Mouse (Mus musculus): Measurements from ENCODE around the gene Pik3cg. TPM values are rescaled to one million over a fixed set of nuclear protein-coding genes. Genes with fewer than 3 reads are reported as not detected.

Pik3cg gene
- polyA plus RNA-seq, 1 experiment from 2014 or later, result 4.0 TPM

DNA sequence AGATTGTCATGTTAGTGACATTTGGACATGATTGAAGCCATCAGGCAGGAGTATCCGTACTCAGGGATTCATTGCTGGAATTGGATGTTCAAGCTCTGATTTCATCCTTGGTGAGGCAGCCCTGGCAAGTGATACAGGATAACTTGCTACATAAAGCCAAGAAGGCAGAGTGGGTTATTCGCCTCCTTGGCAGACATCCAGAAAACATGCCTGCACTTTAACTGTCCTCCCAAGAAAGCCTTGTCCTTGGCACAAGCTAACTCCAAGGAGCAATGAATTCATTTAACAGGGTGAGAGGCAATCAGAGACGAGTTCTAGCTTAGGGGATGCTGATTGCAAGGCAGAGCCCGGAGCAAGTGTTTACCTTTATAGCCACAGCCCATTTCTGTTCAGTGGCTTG, 25.4 kb upstream of the Pik3cg start:
- no peaks in the 10 kb centered on the region for H3K27me3 ChIP-seq (ENCODE audit: control insufficient read depth, insufficient read depth, low read depth, low read length)
- ATAC-seq (ENCODE audit: low read depth), result no peak
- H3K36me3 ChIP-seq (ENCODE audit: control insufficient read depth, insufficient read depth), result no peaks in the 10 kb centered on the region
- no peaks in the 10 kb centered on the region for H3K9me3 ChIP-seq (replicated peaks; ENCODE audit: control insufficient read depth, low read length)
- WGBS (ENCODE audit: insufficient replicate concordance), result 72% methylated on average over 4 of the region's 4 CpGs
- no peak overlapping the region for H3K27ac ChIP-seq (ENCODE audit: low read length)
- H3K4me3 ChIP-seq (ENCODE audit: low read depth, low read length), result no peak overlapping the region
- H3K4me1 ChIP-seq (ENCODE audit: control insufficient read depth, low read depth, low read length), result peaks cover 24% of the 10 kb centered on the region
- H3K4me2 ChIP-seq (ENCODE audit: low read depth, low read length), result no peak overlapping the region
- H3K9ac ChIP-seq (ENCODE audit: low read depth, low read length), result no peak overlapping the region

DNA sequence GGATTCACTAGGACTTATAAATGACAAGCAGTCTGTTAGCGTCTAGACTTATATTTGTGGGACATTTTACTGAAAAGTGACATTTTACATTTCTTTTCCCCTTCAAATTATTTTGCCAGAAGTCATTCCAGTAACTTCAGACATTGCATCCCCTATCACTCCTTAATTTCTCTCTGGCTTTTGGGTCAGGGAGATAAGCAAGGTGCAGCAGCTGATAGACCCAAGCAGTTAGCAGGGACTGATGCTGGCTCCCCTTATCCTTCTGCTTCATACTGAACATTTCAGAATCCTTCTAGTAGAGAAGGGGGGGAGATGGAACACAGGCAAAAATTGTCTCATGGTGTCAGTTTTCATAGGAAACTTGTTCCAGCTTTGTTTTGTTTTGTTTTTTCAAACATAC, 22.9 kb upstream of the Pik3cg start:
- no peak overlapping the region for H3K4me3 ChIP-seq (ENCODE audit: low read depth, low read length)
- H3K9ac ChIP-seq (ENCODE audit: low read depth, low read length), result no peak overlapping the region
- no peaks in the 10 kb centered on the region for H3K27me3 ChIP-seq (ENCODE audit: control insufficient read depth, insufficient read depth, low read depth, low read length)
- H3K36me3 ChIP-seq (ENCODE audit: control insufficient read depth, insufficient read depth), result no peaks in the 10 kb centered on the region
- H3K9me3 ChIP-seq (replicated peaks; ENCODE audit: control insufficient read depth, low read length), result no peaks in the 10 kb centered on the region
- H3K4me1 ChIP-seq (ENCODE audit: control insufficient read depth, low read depth, low read length), result peaks cover 21% of the 10 kb centered on the region
- peak; percentile 94 for ATAC-seq (ENCODE audit: low read depth)
- WGBS (ENCODE audit: insufficient replicate concordance), result 54% methylated on average over 1 of the region's 1 CpGs
- no peak overlapping the region for H3K27ac ChIP-seq (ENCODE audit: low read length)
- H3K4me2 ChIP-seq (ENCODE audit: low read depth, low read length), result peak overlapping the region; percentile 21; the same call in 1 of the 2 replicates

DNA sequence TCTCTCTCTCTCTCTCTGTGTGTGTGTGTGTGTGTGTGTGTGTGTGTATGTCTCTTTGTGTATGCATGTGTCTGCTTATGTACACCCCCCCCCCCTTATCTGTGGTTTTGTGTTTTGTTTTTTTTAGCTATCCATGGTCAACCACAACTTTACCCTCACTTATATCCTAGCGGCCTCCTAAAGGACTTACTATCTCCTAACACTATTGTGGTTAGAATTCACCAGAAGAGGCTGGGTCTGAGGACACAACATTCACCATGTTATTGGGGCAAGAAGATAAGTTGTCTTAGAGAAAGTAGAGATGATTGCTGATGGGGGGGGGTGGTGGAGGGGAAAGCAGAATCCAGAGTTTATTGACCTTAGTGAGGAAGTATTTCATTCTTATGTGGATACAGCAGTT, 15.2 kb upstream of the Pik3cg start:
- ATAC-seq (ENCODE audit: low read depth), result no peak

DNA sequence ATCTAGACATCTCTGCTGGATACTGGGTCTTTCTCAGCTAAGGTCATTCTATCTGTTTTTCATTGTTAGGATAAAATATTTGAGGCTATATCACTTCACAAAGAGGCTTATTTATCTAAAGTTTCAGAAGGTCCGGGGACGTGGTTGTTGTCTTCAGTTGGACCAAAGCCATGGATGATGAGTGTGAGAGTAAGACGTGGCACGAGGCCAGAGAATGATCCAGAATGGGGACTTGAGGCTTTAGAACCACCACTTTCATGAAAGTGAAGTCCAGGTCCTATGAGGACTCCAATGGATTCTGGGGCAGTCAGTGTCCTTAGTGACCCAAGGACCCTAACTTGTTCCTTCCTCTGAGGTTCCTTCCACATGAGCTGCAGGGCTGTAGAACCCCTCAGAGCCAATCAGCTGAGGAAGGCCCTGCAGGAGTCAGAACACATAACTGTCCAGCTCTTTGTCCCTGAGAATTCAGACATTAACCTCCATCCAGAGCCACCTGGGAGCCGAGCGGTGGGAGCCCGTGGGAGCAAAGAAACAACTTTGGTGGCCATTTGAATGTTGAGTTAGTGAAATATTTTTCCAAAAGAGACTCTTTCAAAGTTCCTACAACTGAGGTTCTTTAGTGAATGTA, 14.4 kb upstream of the Pik3cg start:
- Histone ChIP-seq H3K9ac (ENCODE audit: low read depth, low read length) (no peak overlapping the region), H3K36me3 (ENCODE audit: control insufficient read depth, insufficient read depth) (no peaks in the 10 kb centered on the region), H3K4me3 (ENCODE audit: low read depth, low read length) (no peak overlapping the region), H3K9me3 (replicated peaks; ENCODE audit: control insufficient read depth, low read length) (no peaks in the 10 kb centered on the region), H3K27me3 (ENCODE audit: control insufficient read depth, insufficient read depth, low read depth, low read length) (no peaks in the 10 kb centered on the region), H3K4me1 (ENCODE audit: control insufficient read depth, low read depth, low read length) (no peaks in the 10 kb centered on the region), H3K27ac (ENCODE audit: low read length) (no peak overlapping the region), H3K4me2 (ENCODE audit: low read depth, low read length) (no peak overlapping the region)
- WGBS (ENCODE audit: insufficient replicate concordance), result 65% methylated on average over 7 of the region's 7 CpGs
- no peak for ATAC-seq (ENCODE audit: low read depth)

More for the DNA sequence above, 15.2 kb upstream of the Pik3cg start:
- H3K4me1 ChIP-seq (ENCODE audit: control insufficient read depth, low read depth, low read length), result no peaks in the 10 kb centered on the region
- 10% methylated on average over 1 of the region's 1 CpGs for WGBS (ENCODE audit: insufficient replicate concordance)
- H3K9me3 ChIP-seq (replicated peaks; ENCODE audit: control insufficient read depth, low read length), result no peaks in the 10 kb centered on the region
- H3K36me3 ChIP-seq (ENCODE audit: control insufficient read depth, insufficient read depth), result no peaks in the 10 kb centered on the region
- H3K4me3 ChIP-seq (ENCODE audit: low read depth, low read length), result no peak overlapping the region
- no peak overlapping the region for H3K9ac ChIP-seq (ENCODE audit: low read depth, low read length)
- no peak overlapping the region for H3K4me2 ChIP-seq (ENCODE audit: low read depth, low read length)
- no peak overlapping the region for H3K27ac ChIP-seq (ENCODE audit: low read length)
- no peaks in the 10 kb centered on the region for H3K27me3 ChIP-seq (ENCODE audit: control insufficient read depth, insufficient read depth, low read depth, low read length)

DNA sequence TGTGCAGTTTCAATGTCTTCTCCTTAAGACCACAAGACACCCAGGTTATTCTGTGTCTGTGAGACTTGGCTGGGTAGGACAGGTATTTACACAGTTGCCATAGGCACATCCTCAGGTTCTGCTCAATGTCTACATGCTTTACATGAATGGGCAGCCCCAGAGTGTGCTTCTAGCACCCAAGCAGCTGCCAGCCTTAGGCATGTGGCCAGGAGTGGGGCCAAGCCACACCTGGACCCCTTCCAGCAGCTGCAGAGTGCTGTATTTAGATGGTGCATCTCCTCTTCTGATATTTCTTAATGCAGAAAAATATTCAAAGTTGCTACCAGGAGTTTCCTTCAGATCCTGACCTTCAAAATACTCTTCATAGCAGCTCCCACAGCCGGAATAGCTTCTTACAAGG, 11.9 kb upstream of the Pik3cg start:
- H3K36me3 ChIP-seq (ENCODE audit: control insufficient read depth, insufficient read depth), result no peaks in the 10 kb centered on the region
- H3K4me1 ChIP-seq (ENCODE audit: control insufficient read depth, low read depth, low read length), result no peaks in the 10 kb centered on the region
- no peak for ATAC-seq (ENCODE audit: low read depth)
- 60% methylated on average over 1 of the region's 1 CpGs for WGBS (ENCODE audit: insufficient replicate concordance)
- H3K9ac ChIP-seq (ENCODE audit: low read depth, low read length), result no peak overlapping the region
- H3K4me3 ChIP-seq (ENCODE audit: low read depth, low read length), result no peak overlapping the region
- H3K4me2 ChIP-seq (ENCODE audit: low read depth, low read length), result no peak overlapping the region
- H3K9me3 ChIP-seq (replicated peaks; ENCODE audit: control insufficient read depth, low read length), result no peaks in the 10 kb centered on the region
- no peak overlapping the region for H3K27ac ChIP-seq (ENCODE audit: low read length)
- no peaks in the 10 kb centered on the region for H3K27me3 ChIP-seq (ENCODE audit: control insufficient read depth, insufficient read depth, low read depth, low read length)

DNA sequence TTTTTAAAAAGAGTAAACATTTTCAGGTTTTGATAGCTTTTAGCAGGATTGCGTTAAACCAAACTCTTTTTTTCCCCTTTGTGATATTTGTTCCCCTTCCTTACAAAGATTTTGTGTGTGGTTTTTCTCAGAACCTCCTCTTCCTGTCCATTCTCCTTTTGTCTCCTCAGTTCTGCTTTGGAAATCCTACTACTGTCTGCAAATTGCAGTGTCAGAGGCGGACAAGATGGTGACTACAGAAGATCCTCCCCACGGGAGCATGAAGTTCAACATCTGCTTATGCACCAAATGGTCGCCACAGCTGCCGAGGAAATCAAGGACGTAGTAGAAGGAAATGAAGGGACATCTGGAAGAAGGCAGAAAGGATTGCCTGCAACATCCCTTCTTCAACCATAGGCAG, 6.7 kb upstream of the Pik3cg start:
- Histone ChIP-seq H3K27ac (ENCODE audit: low read length) (no peak overlapping the region), H3K9me3 (replicated peaks; ENCODE audit: control insufficient read depth, low read length) (no peaks in the 10 kb centered on the region), H3K4me2 (ENCODE audit: low read depth, low read length) (no peak overlapping the region), H3K4me1 (ENCODE audit: control insufficient read depth, low read depth, low read length) (no peaks in the 10 kb centered on the region), H3K27me3 (ENCODE audit: control insufficient read depth, insufficient read depth, low read depth, low read length) (no peaks in the 10 kb centered on the region), H3K36me3 (ENCODE audit: control insufficient read depth, insufficient read depth) (no peaks in the 10 kb centered on the region), H3K9ac (ENCODE audit: low read depth, low read length) (no peak overlapping the region), H3K4me3 (ENCODE audit: low read depth, low read length) (no peak overlapping the region)
- ATAC-seq (ENCODE audit: low read depth), result no peak
- 27% methylated on average over 6 of the region's 6 CpGs for WGBS (ENCODE audit: insufficient replicate concordance)

DNA sequence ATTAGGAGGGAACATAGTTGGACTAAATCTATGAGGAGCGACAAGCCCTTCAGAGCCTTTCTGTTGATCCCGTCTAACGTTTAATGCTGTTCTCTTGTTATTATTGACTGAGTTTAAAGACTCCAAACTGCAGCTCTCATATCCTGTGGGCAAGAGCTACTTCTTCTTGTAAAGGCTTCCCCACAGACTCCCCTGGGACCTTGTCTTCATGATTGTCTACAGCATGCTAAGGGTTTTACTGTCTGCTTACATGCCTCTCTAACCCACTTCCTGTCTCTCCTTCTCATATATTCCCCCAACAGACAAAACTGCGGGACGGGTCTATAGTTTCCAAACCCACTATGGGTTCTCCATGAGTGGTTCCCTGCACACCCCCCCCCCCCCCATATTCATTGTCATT, 4.2 kb upstream of the Pik3cg start:
- WGBS (ENCODE audit: insufficient replicate concordance), result 45% methylated on average over 5 of the region's 5 CpGs
- Histone ChIP-seq H3K9me3 (replicated peaks; ENCODE audit: control insufficient read depth, low read length) (no peaks in the 10 kb centered on the region), H3K27me3 (ENCODE audit: control insufficient read depth, insufficient read depth, low read depth, low read length) (no peaks in the 10 kb centered on the region), H3K4me3 (ENCODE audit: low read depth, low read length) (no peak overlapping the region), H3K36me3 (ENCODE audit: control insufficient read depth, insufficient read depth) (no peaks in the 10 kb centered on the region), H3K9ac (ENCODE audit: low read depth, low read length) (no peak overlapping the region), H3K4me2 (ENCODE audit: low read depth, low read length) (no peak overlapping the region), H3K27ac (ENCODE audit: low read length) (no peak overlapping the region), H3K4me1 (ENCODE audit: control insufficient read depth, low read depth, low read length) (0 out of 2 replicates have a peak, but pooled peaks cover 2% of the 10 kb centered on the region)
- no peak for ATAC-seq (ENCODE audit: low read depth)

DNA sequence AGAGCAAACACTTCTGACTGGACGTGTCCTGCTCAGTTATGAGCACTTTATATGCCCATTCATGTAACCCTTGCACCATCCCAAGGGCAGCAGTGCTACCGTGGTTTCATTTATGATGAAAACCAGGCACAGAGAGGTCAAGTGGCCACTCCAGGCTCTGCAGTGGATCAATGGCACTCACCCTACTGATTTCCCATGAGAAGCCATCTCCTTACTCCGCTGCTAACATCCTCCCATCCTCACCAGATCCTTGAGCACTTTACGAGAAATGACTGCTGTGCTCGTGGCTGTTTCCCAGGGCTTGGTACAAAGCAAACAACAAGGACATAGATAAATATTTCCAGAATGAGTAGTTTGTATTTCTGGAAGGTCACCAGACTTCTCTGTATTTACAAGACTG, 3.7 kb upstream of the Pik3cg start:
- Histone ChIP-seq H3K4me2 (ENCODE audit: low read depth, low read length) (no peak overlapping the region), H3K4me3 (ENCODE audit: low read depth, low read length) (no peak overlapping the region), H3K27me3 (ENCODE audit: control insufficient read depth, insufficient read depth, low read depth, low read length) (no peaks in the 10 kb centered on the region), H3K9me3 (replicated peaks; ENCODE audit: control insufficient read depth, low read length) (no peaks in the 10 kb centered on the region), H3K4me1 (ENCODE audit: control insufficient read depth, low read depth, low read length) (0 out of 2 replicates have a peak, but pooled peaks cover 2% of the 10 kb centered on the region), H3K9ac (ENCODE audit: low read depth, low read length) (no peak overlapping the region), H3K36me3 (ENCODE audit: control insufficient read depth, insufficient read depth) (no peaks in the 10 kb centered on the region), H3K27ac (ENCODE audit: low read length) (no peak overlapping the region)
- WGBS (ENCODE audit: insufficient replicate concordance), result 67% methylated on average over 5 of the region's 5 CpGs
- no peak for ATAC-seq (ENCODE audit: low read depth)

DNA sequence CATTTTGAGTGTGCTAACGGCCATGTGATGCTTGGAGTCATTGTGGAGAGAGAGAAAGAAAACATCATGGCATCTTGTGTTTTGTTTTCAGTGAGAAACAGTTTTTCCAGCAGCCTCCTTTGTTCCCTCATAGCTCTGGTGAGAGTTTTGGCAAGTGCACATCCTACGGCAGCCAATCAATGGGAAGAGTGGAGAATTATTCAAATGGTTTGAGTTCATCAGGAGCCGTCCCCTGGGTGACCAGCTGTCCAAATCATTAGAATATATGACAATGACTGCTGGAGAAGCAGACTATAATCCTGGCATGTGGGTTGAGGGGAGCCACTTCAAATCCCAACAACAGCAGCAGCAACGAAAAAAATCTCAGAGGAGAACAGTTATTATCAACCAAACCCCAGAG, 2.8 kb upstream of the Pik3cg start:
- 70% methylated on average over 4 of the region's 4 CpGs for WGBS (ENCODE audit: insufficient replicate concordance)
- H3K4me2 ChIP-seq (ENCODE audit: low read depth, low read length), result no peak overlapping the region

More for the DNA sequence above, 2.8 kb upstream of the Pik3cg start:
- Histone ChIP-seq H3K9me3 (replicated peaks; ENCODE audit: control insufficient read depth, low read length) (no peaks in the 10 kb centered on the region), H3K27ac (ENCODE audit: low read length) (no peak overlapping the region), H3K4me3 (ENCODE audit: low read depth, low read length) (no peak overlapping the region), H3K4me1 (ENCODE audit: control insufficient read depth, low read depth, low read length) (peaks cover 5% of the 10 kb centered on the region; the same call in 1 of the 2 replicates), H3K36me3 (ENCODE audit: control insufficient read depth, insufficient read depth) (no peaks in the 10 kb centered on the region), H3K27me3 (ENCODE audit: control insufficient read depth, insufficient read depth, low read depth, low read length) (no peaks in the 10 kb centered on the region), H3K9ac (ENCODE audit: low read depth, low read length) (no peak overlapping the region)
- no peak for ATAC-seq (ENCODE audit: low read depth)

Data from liver, embryonic 16.5 days (tissue).